Mouse (Mus musculus) ovary, postnatal 14 days (tissue): ENCODE measurements at regions not wholly inside any gene's neighbourhood (a gene's known extent, or its start where the extent isn't known, plus 50 kb on each side); places are given as distances from the start of the nearest gene placed in this dataset.
A peak's percentile ranks its signal among the peaks of the same experiment; 100 is the strongest.

Experiments used
- DNase-seq: peaks from one replicate; pipeline ENCODE4 v3.0.0; 2022; ENCODE audit warnings: low spot score

GRCm38 (mm10) chr15:31087607-31088006 is 136.5 kb upstream of the Dap start:
- DNase-seq = no peak

GRCm38 (mm10) chr15:31091916-31092570 is 132.1 kb upstream of the Dap start:
- DNase-seq = peak; percentile 14

- no peak for DNase-seq
These were observed 127.9 kb upstream of the Dap start for GRCm38 (mm10) chr15:31096206-31096605.

- no peak for DNase-seq
These were observed 126.8 kb upstream of the Dap start for GRCm38 (mm10) chr15:31097301-31097700.

- DNase-seq = no peak
These were observed 119.4 kb upstream of the Dap start for GRCm38 (mm10) chr15:31104743-31105142.

GRCm38 (mm10) chr15:31106907-31107306 is 117.2 kb upstream of the Dap start:
- no peak for DNase-seq

GRCm38 (mm10) chr15:31113216-31113615 is 110.9 kb upstream of the Dap start:
- no peak for DNase-seq

- no peak for DNase-seq
These were observed 106.8 kb upstream of the Dap start for GRCm38 (mm10) chr15:31117338-31117737.

- DNase-seq = no peak
These were observed 104.0 kb upstream of the Dap start for GRCm38 (mm10) chr15:31120147-31120546.

- no peak for DNase-seq
These were observed 98.3 kb upstream of the Dap start for GRCm38 (mm10) chr15:31125784-31126183.

- DNase-seq = no peak
These were observed 97.1 kb upstream of the Dap start for GRCm38 (mm10) chr15:31126999-31127398.

GRCm38 (mm10) chr15:31134891-31135290 is 89.2 kb upstream of the Dap start:
- DNase-seq = no peak

- no peak for DNase-seq
These were observed 85.5 kb upstream of the Dap start for GRCm38 (mm10) chr15:31138637-31139036.

GRCm38 (mm10) chr15:31141750-31142149 is 82.4 kb upstream of the Dap start:
- DNase-seq = no peak

GRCm38 (mm10) chr15:31148251-31149145 is 75.6 kb upstream of the Dap start:
- DNase-seq = no peak

GRCm38 (mm10) chr15:31149855-31150254 is 74.3 kb upstream of the Dap start:
- no peak for DNase-seq

- DNase-seq = peak; percentile 32
These were observed 73.3 kb upstream of the Dap start for GRCm38 (mm10) chr15:31150546-31151471.

GRCm38 (mm10) chr15:31155141-31155540 is 69.0 kb upstream of the Dap start:
- DNase-seq = no peak

GRCm38 (mm10) chr15:31166543-31167105 is 57.5 kb upstream of the Dap start:
- no peak for DNase-seq

- DNase-seq = no peak
These were observed 56.6 kb upstream of the Dap start for GRCm38 (mm10) chr15:31167506-31167905.

- no peak for DNase-seq
These were observed 55.9 kb upstream of the Dap start for GRCm38 (mm10) chr15:31168191-31168590.
